Mouse (Mus musculus): Measurements from ENCODE around the gene Ing4.
"Not testable (repeated sequence)": the region's sequence is repeated elsewhere in the genome, so short reads cannot be mapped to it uniquely, and the experiment has no call there.

- not testable (repeated sequence) for TF ChIP-seq TAL1 (conservative IDR thresholded peaks at IDR 0.05; ENCODE audit: low read depth, low read length); CTCF (IDR thresholded peaks at IDR 0.05; ENCODE audit: low read depth, low read length)
Observed at GRCm38 (mm10) chr6:125065223-125065622, 25.7 kb downstream of the Ing4 start.

Measured in G1E (cell line).